In the genomic region with DNA sequence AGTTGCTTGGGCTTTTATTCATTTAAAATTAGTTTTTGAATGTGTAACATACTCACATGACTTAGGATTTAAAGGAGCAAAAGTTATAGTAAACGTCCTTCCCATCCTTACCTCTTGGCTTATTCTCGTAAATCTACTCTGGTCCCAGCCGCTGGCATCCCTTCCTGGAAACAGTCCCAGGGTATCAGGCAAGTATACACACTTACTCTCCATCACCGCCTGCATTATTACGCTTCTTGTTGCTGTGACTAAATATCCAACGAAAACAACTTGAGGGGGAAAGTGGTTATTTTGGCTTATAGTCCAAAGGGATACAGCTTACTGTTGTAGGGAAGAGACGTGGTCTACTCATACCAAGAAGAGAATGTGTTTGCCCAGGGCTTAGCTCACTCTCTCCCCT, we compare ENCODE assay signal across 27 mouse cellular contexts. TPM values are rescaled to one million over a fixed set of nuclear protein-coding genes. Genes with fewer than 3 reads are reported as not detected.
DNase-seq lines count a peak whose midpoint lies in the region; ATAC-seq and TF ChIP-seq lines count a peak whose summit lies in the region.
"Had no signal": no experiment of that assay in that cellular context is flagged by ENCODE, and none has a peak within 500 bp of the region (broad histone marks: within the 10 kb centered on the region; RNA-seq: fewer than 3 reads in every experiment).

No protein-coding gene starts in this region.

- no peak overlapping the region for H3K4me2 ChIP-seq in lung, embryonic 14.5 days
- H3K4me2 ChIP-seq in midbrain, embryonic 11.5 days: no peak overlapping the region
- H3K4me2 ChIP-seq in midbrain, embryonic 16.5 days (ENCODE audit: low read length): no peak overlapping the region
- H3K4me2 ChIP-seq: embryonic facial prominence, embryonic 12.5 days; forebrain, embryonic 13.5 days; forebrain, embryonic 15.5 days had no signal

- H3K27me3 ChIP-seq in lung, embryonic 14.5 days (ENCODE audit: insufficient read depth, low read length): no peaks in the 10 kb centered on the region
- no peaks in the 10 kb centered on the region for H3K27me3 ChIP-seq in midbrain, embryonic 11.5 days (ENCODE audit: control insufficient read depth, insufficient read depth, low read length)
- no peaks in the 10 kb centered on the region for H3K27me3 ChIP-seq in midbrain, embryonic 16.5 days (ENCODE audit: control insufficient read depth, insufficient read depth, low read depth, low read length)
- H3K27me3 ChIP-seq: CH12.LX; embryonic facial prominence, embryonic 12.5 days; forebrain, embryonic 13.5 days; forebrain, embryonic 15.5 days had no signal

- no peak for TF ChIP-seq CTCF in lung, embryonic 14.5 days (IDR thresholded peaks at IDR 0.05; ENCODE audit: low read depth)
- no peak for TF ChIP-seq CTCF in lung, adult 2 months (IDR thresholded peaks at IDR 0.05; ENCODE audit: insufficient read depth, low read length)

- peaks cover 12% of the 10 kb centered on the region for H3K4me1 ChIP-seq in lung, embryonic 14.5 days (ENCODE audit: insufficient read depth)
- H3K4me1 ChIP-seq in lung, adult 2 months (ENCODE audit: control insufficient read depth, insufficient read depth, low read length): peaks cover 3% of the 10 kb centered on the region; the same call in 1 of the 2 replicates
- peaks cover 8% of the 10 kb centered on the region for H3K4me1 ChIP-seq in midbrain, embryonic 11.5 days (ENCODE audit: control insufficient read depth, insufficient read depth, low read length)
- no peaks in the 10 kb centered on the region for H3K4me1 ChIP-seq in midbrain, embryonic 16.5 days (ENCODE audit: control insufficient read depth, insufficient read depth, low read length)

- no peak for ATAC-seq in lung, embryonic 14.5 days (ENCODE audit: insufficient read depth)
- ATAC-seq in midbrain, embryonic 11.5 days (ENCODE audit: low FRiP score): no peak
- ATAC-seq in midbrain, embryonic 16.5 days: no peak
- ATAC-seq: CD4-positive, CD25-positive, alpha-beta regulatory T cell, adult 4 months; forebrain, embryonic 13.5 days; forebrain, embryonic 15.5 days; forebrain, postnatal 0 days had no signal

- H3K27ac ChIP-seq in lung, embryonic 14.5 days (ENCODE audit: low read depth): no peak overlapping the region
- no peak overlapping the region for H3K27ac ChIP-seq in midbrain, embryonic 11.5 days (ENCODE audit: low read depth, low read length)
- H3K27ac ChIP-seq in midbrain, embryonic 16.5 days (ENCODE audit: low read length): no peak overlapping the region
- H3K27ac ChIP-seq: embryonic facial prominence, embryonic 12.5 days; forebrain, embryonic 13.5 days; forebrain, embryonic 15.5 days had no signal

- H3K36me3 ChIP-seq in lung, embryonic 14.5 days (ENCODE audit: insufficient read depth): no peaks in the 10 kb centered on the region
- H3K36me3 ChIP-seq in midbrain, embryonic 11.5 days (ENCODE audit: control insufficient read depth, insufficient read depth, low read length): no peaks in the 10 kb centered on the region
- H3K36me3 ChIP-seq in midbrain, embryonic 16.5 days (ENCODE audit: control insufficient read depth, insufficient read depth, low read length): no peaks in the 10 kb centered on the region
- H3K36me3 ChIP-seq: embryonic facial prominence, embryonic 12.5 days; forebrain, embryonic 15.5 days; G1E had no signal

- no peak overlapping the region for H3K4me3 ChIP-seq in lung, embryonic 14.5 days (ENCODE audit: low read depth, low read length)
- no peak overlapping the region for H3K4me3 ChIP-seq in lung, adult 2 months (replicated peaks; ENCODE audit: extremely low read depth, low read depth, low read length)
- no peak overlapping the region for H3K4me3 ChIP-seq in midbrain, embryonic 11.5 days (ENCODE audit: low read depth, low read length)
- no peak overlapping the region for H3K4me3 ChIP-seq in midbrain, embryonic 16.5 days (ENCODE audit: low read depth, low read length)
- H3K4me3 ChIP-seq: embryonic facial prominence, embryonic 12.5 days; forebrain, embryonic 13.5 days; forebrain, embryonic 15.5 days had no signal

- no peak for TF ChIP-seq POLR2A in lung, adult 2 months (IDR thresholded peaks at IDR 0.05; ENCODE audit: borderline replicate concordance, extremely low read depth, low read depth, low read length)

- peak; percentile 37 for DNase-seq in lung, embryonic 14.5 days
- DNase-seq in lung, adult 2 months: no peak
- peak; percentile 35 for DNase-seq in midbrain, embryonic 11.5 days (ENCODE audit: low spot score, missing footprints)
- DNase-seq in 3134 (ENCODE audit: extremely low read depth, insufficient read length, low spot score) (peak; percentile 28), NIH3T3 (ENCODE audit: low read depth) (peak; percentile 61)
- DNase-seq in thymus, postnatal 10 days (ENCODE audit: low spot score in 2 of 2): no peak
- no peak for DNase-seq in left cerebral cortex, adult 18-20 months (ENCODE audit: low spot score in 2 of 2)
- DNase-seq: adrenal gland, adult 2 months; adrenal gland, postnatal 10 days; adrenal gland, postnatal 25 days; B cell, adult 2 months; cerebellum, adult 11 months; cerebellum, adult 18-20 months; cerebellum, adult 8-10 months; cerebellum, adult 9-11 months; cerebellum, postnatal 14 days; cerebellum, postnatal 36 days; embryo, embryonic 11 days; forebrain, postnatal 0 days had no signal

- 69% methylated on average over 7 of the region's 7 CpGs for WGBS in lung, embryonic 14.5 days
- WGBS in lung, adult 2 months: 66% methylated on average over 7 of the region's 7 CpGs
- 95% methylated on average over 7 of the region's 7 CpGs for WGBS in midbrain, embryonic 11.5 days
- WGBS in midbrain, embryonic 16.5 days: 94% methylated on average over 7 of the region's 7 CpGs

- H3K9ac ChIP-seq in lung, embryonic 14.5 days: no peak overlapping the region
- no peak overlapping the region for H3K9ac ChIP-seq in midbrain, embryonic 11.5 days (ENCODE audit: low read length)
- no peak overlapping the region for H3K9ac ChIP-seq in midbrain, embryonic 16.5 days (ENCODE audit: low read depth, low read length)
- H3K9ac ChIP-seq: embryonic facial prominence, embryonic 12.5 days; forebrain, embryonic 13.5 days; forebrain, embryonic 15.5 days; forebrain, postnatal 0 days had no signal

- no peaks in the 10 kb centered on the region for H3K9me3 ChIP-seq in lung, embryonic 14.5 days (ENCODE audit: low read depth, low read length)
- H3K9me3 ChIP-seq in midbrain, embryonic 11.5 days (ENCODE audit: control insufficient read depth, low read length): no peaks in the 10 kb centered on the region
- no peaks in the 10 kb centered on the region for H3K9me3 ChIP-seq in midbrain, embryonic 16.5 days (replicated peaks; ENCODE audit: control insufficient read depth, low read length, poor library complexity, severe bottlenecking)
- H3K9me3 ChIP-seq: embryonic facial prominence, embryonic 12.5 days; forebrain, embryonic 13.5 days; forebrain, embryonic 15.5 days had no signal

RNA-seq across cellular contexts. Expression of gene Pakap, which starts 20.2 kb away (rescaled TPM):
- 56.2 and 57.2 TPM in 2 replicates for polyA plus RNA-seq in lung, embryonic 14.5 days (2014; fragmentation: Nextera tagmentation; extraction: Ambion mirVana)
- polyA plus RNA-seq in lung, adult 2 months (2012; rRNA removed): 1.6 and 2.7 TPM in 2 replicates
- 21.1 and 21.4 TPM in 2 replicates for polyA plus RNA-seq in midbrain, embryonic 11.5 days (2014; fragmentation: Nextera tagmentation; extraction: Ambion mirVana)
- 11.2 and 12.7 TPM in 2 replicates for polyA plus RNA-seq in midbrain, embryonic 16.5 days (2015; fragmentation: Nextera tagmentation; extraction: Ambion mirVana)
- total RNA-seq in left cerebral cortex, adult 18-20 months (2021): 10 to 100 TPM; 17.2 to 19.1 TPM
- total RNA-seq: common myeloid progenitor, adult 5-6 weeks; G1E had no signal
- polyA plus RNA-seq: G1E had no signal

Comparison
In these comparisons a context has a peak if more than half of its experiments do, and no peak if none do; other contexts are left out.
1. DNase-seq: peak in lung, embryonic 14.5 days (single experiment), midbrain, embryonic 11.5 days (single experiment), 3134 (single experiment) and NIH3T3 (single experiment); none in lung, adult 2 months (single experiment), thymus, postnatal 10 days (0 of 2) and left cerebral cortex, adult 18-20 months (0 of 2).